Mouse (Mus musculus): ENCODE data around the gene Oog3. TPM values are rescaled to one million over a fixed set of nuclear protein-coding genes. Genes with fewer than 3 reads are reported as not detected.

Oog3 gene
- not detected in 2 replicates for polyA plus RNA-seq (2014; fragmentation: Nextera tagmentation; extraction: Ambion mirVana)

DNA sequence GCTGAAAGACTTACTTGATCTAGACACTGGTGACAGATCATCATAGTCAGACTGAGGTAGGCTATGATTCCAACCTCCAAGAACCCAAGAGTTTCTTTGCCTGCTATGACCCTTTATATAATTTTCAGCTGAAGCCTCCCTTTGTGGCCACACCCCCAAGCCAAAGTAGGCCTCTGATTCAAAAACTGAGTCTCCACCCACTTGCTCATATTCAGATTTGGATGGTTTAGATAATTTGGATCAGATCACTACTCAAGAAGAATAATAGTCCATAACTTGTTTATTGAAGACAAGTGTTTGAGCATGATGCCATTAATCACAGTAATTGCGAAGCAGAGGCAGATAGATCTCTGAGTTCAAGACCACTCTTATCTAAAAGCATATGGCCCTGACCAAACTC lies at the start of gene Oog3:
Oog3 (minus strand) TSS at position 101 of the 400 bp plus-strand sequence.
- H3K9me3 ChIP-seq (ENCODE audit: control insufficient read depth, low read length), result peaks cover 10% of the 10 kb centered on the region
- no peak within 1 kb of the TSS for H3K4me2 ChIP-seq
- ATAC-seq (replicated peaks; ENCODE audit: low FRiP score) (no peak), DNase-seq (ENCODE audit: low spot score) (no peak)
- 67% methylated on average over 1 of the region's 1 CpGs for WGBS
- H3K9ac ChIP-seq (ENCODE audit: low read depth, low read length), result no peak within 1 kb of the TSS
- no peaks in the 10 kb centered on the region for H3K4me1 ChIP-seq (replicated peaks; ENCODE audit: control insufficient read depth, insufficient read depth, low read length)
- no peak within 1 kb of the TSS for H3K27ac ChIP-seq (ENCODE audit: low read depth, low read length)
- H3K36me3 ChIP-seq (ENCODE audit: control insufficient read depth, insufficient read depth, low read length), result no peaks in the 10 kb centered on the region
- H3K4me3 ChIP-seq (ENCODE audit: low read depth, low read length), result no peak within 1 kb of the TSS
- H3K27me3 ChIP-seq (replicated peaks; ENCODE audit: control insufficient read depth, insufficient read depth, low read length), result no peaks in the 10 kb centered on the region

- Histone ChIP-seq H3K9ac (ENCODE audit: low read depth, low read length) (no peak within 1 kb of the TSS), H3K27me3 (replicated peaks; ENCODE audit: control insufficient read depth, insufficient read depth, low read length) (no peaks in the 10 kb centered on the region), H3K9me3 (ENCODE audit: control insufficient read depth, low read length) (no peaks in the 10 kb centered on the region), H3K36me3 (ENCODE audit: control insufficient read depth, insufficient read depth, low read length) (no peaks in the 10 kb centered on the region), H3K4me2 (no peak within 1 kb of the TSS), H3K4me1 (replicated peaks; ENCODE audit: control insufficient read depth, insufficient read depth, low read length) (no peaks in the 10 kb centered on the region), H3K27ac (ENCODE audit: low read depth, low read length) (no peak within 1 kb of the TSS), H3K4me3 (ENCODE audit: low read depth, low read length) (no peak within 1 kb of the TSS)
- no peak for ATAC-seq (replicated peaks; ENCODE audit: low FRiP score)
- DNase-seq (ENCODE audit: low spot score), result no peak
- 23% methylated on average over 1 of the region's 1 CpGs for WGBS
Measured at GRCm38 (mm10) chr4:144190419-144190818, 28.0 kb upstream of the Oog3 start, which contains the start of gene Oog2. Oog2 (plus strand) TSS chr4:144190719.

Other genes starting within 250 kb of the Oog3 start
- gene Pramef25, start 211.6 kb downstream of the Oog3 start, polyA plus RNA-seq (2014; fragmentation: Nextera tagmentation; extraction: Ambion mirVana), result not detected in 2 replicates
- not detected in 2 replicates for gene Gm13101, start 195.7 kb downstream of the Oog3 start, polyA plus RNA-seq (2014; fragmentation: Nextera tagmentation; extraction: Ambion mirVana)
- not detected in 2 replicates for gene Pramef17, start 168.3 kb downstream of the Oog3 start, polyA plus RNA-seq (2014; fragmentation: Nextera tagmentation; extraction: Ambion mirVana)
- not detected in 2 replicates for gene Pramel4, start 103.5 kb downstream of the Oog3 start, polyA plus RNA-seq (2014; fragmentation: Nextera tagmentation; extraction: Ambion mirVana)
- gene Gm13102, start 56.2 kb downstream of the Oog3 start, polyA plus RNA-seq (2014; fragmentation: Nextera tagmentation; extraction: Ambion mirVana), result not detected in 2 replicates
- not detected in 2 replicates for gene Oog2, start 28.1 kb upstream of the Oog3 start, polyA plus RNA-seq (2014; fragmentation: Nextera tagmentation; extraction: Ambion mirVana)
- not detected in 2 replicates for gene C87977, start 50.7 kb upstream of the Oog3 start, polyA plus RNA-seq (2014; fragmentation: Nextera tagmentation; extraction: Ambion mirVana)
- not detected in 2 replicates for gene Pramel5, start 117.8 kb upstream of the Oog3 start, polyA plus RNA-seq (2014; fragmentation: Nextera tagmentation; extraction: Ambion mirVana)
- gene Gm13128, start 167.6 kb upstream of the Oog3 start, polyA plus RNA-seq (2014; fragmentation: Nextera tagmentation; extraction: Ambion mirVana), result not detected in 2 replicates
- gene Gm13119, start 195.3 kb upstream of the Oog3 start, polyA plus RNA-seq (2014; fragmentation: Nextera tagmentation; extraction: Ambion mirVana), result not detected in 2 replicates
- gene Pramef20, start 215.3 kb upstream of the Oog3 start, polyA plus RNA-seq (2014; fragmentation: Nextera tagmentation; extraction: Ambion mirVana), result not detected in 2 replicates
- gene Pramef12, start 245.8 kb upstream of the Oog3 start, polyA plus RNA-seq (2014; fragmentation: Nextera tagmentation; extraction: Ambion mirVana), result 0.09 TPM in 1 of 2 replicates, not detected in the other